Mouse (Mus musculus) kidney, embryonic 16.5 days (tissue): Measurements from ENCODE around the gene Gm26920. TPM values are rescaled to one million over a fixed set of nuclear protein-coding genes. Genes with fewer than 3 reads are reported as not detected.

Experiments
- ATAC-seq: fragments of 200-750 bp; cut with Nextera tagmentation; 2 replicates; pipeline ENCODE4 v1.8.0; 2017; ENCODE audit warnings: moderate TSS enrichment; ENCODE audit not compliant: low FRiP score, low TSS enrichment
- H3K27ac ChIP-seq: fragments of 300-500 bp; sonication (generic); 2 replicates; pipeline ENCODE4 v1.5.1; 2014; ENCODE audit warnings: low read length
- H3K27me3 ChIP-seq: fragments of 300-500 bp; sonication (generic); 2 replicates; pipeline ENCODE4 v1.6.1; 2014; ENCODE audit warnings: low read length, control low read depth, mixed read lengths; ENCODE audit not compliant: insufficient read depth
- H3K36me3 ChIP-seq: fragments of 300-500 bp; sonication (generic); 2 replicates; pipeline ENCODE4 v1.6.1; 2014; ENCODE audit warnings: low read length, control low read depth, mixed read lengths; ENCODE audit not compliant: insufficient read depth
- H3K4me1 ChIP-seq: fragments of 300-500 bp; sonication (generic); 2 replicates; pipeline ENCODE4 v1.6.1; 2014; ENCODE audit warnings: low read length, control low read depth, mixed read lengths; ENCODE audit not compliant: insufficient read depth
- H3K4me2 ChIP-seq: fragments of 300-500 bp; sonication (generic); replicated peaks from 2 replicates; pipeline ENCODE4 v1.6.1; 2014; ENCODE audit warnings: low read depth, low read length
- H3K4me3 ChIP-seq: fragments of 300-500 bp; sonication (generic); 2 replicates; pipeline ENCODE4 v1.5.1; 2014; ENCODE audit warnings: mild to moderate bottlenecking, low read length
- H3K9ac ChIP-seq: fragments of 300-500 bp; sonication (generic); replicated peaks from 2 replicates; pipeline ENCODE4 v1.6.1; 2014; ENCODE audit warnings: low read length
- H3K9me3 ChIP-seq: fragments of 300-500 bp; sonication (generic); 2 replicates; pipeline ENCODE4 v1.6.1; 2016; ENCODE audit warnings: low read length, control low read depth
- WGBS: fragments of 180-500 bp; shearing (Covaris S2); extraction: QIAGEN DNeasy Blood & Tissue Kit; methylation state at CpG from one replicate; pipeline ENCODE4 v1.1.7; 2014; 5-methylcytosine and 5-hydroxymethylcytosine counted together
- microRNA-seq: library from miRNA; unstranded; fragments of <30 nt; microRNA quantifications from one replicate; pipeline ENCODE4, GENCODE M21; 2016
- polyA plus RNA-seq: library from polyadenylated mRNA; unstranded; fragments of >200 nt; fragmentation: Nextera tagmentation; extraction: Ambion mirVana; gene quantifications from 2 replicates; pipeline ENCODE4 v1.2.1, GENCODE M21; 2015

Gm26920 gene
- polyA plus RNA-seq, 1 experiment from 2014 or later = 2.1 TPM

GRCm38 (mm10) chr7:30008020-30008690 lies 82.1 kb downstream of the Gm26920 start:
- no peaks in the 10 kb centered on the region for H3K27me3 ChIP-seq
- 63% methylated on average over 6 of the region's 6 CpGs for WGBS
- peaks cover 31% of the 10 kb centered on the region for H3K4me1 ChIP-seq
- peak overlapping the region; percentile 81 for H3K27ac ChIP-seq
- ATAC-seq = 0 out of 2 replicates have a peak, but pooled peaks have one; percentile 8
- H3K9me3 ChIP-seq = no peaks in the 10 kb centered on the region
- H3K4me2 ChIP-seq = no peak overlapping the region
- 0 out of 2 replicates have a peak overlapping the region, but pooled peaks have one; percentile 31 for H3K9ac ChIP-seq
- H3K4me3 ChIP-seq = no peak overlapping the region
- peaks cover 12% of the 10 kb centered on the region; the same call in 1 of the 2 replicates for H3K36me3 ChIP-seq

- H3K27me3 ChIP-seq = no peaks in the 10 kb centered on the region
- ATAC-seq = no peak
- H3K4me1 ChIP-seq = peaks cover 31% of the 10 kb centered on the region
- H3K4me3 ChIP-seq = no peak overlapping the region
- H3K9me3 ChIP-seq = no peaks in the 10 kb centered on the region
- H3K27ac ChIP-seq = peak overlapping the region; percentile 6; the same call in 1 of the 2 replicates
- H3K4me2 ChIP-seq = no peak overlapping the region
- peaks cover 12% of the 10 kb centered on the region; the same call in 1 of the 2 replicates for H3K36me3 ChIP-seq
- 90% methylated on average over 1 of the region's 1 CpGs for WGBS
- no peak overlapping the region for H3K9ac ChIP-seq
Observed at GRCm38 (mm10) chr7:30007601-30008000, 82.6 kb downstream of the Gm26920 start.

Small RNAs within 50 kb of the gene (microRNA-seq; reads per million reads assigned to microRNA genes)
- gene Gm23368 = not detected

Other genes starting within 250 kb of the Gm26920 start
- gene Zfp940, start 236.7 kb downstream of the Gm26920 start, polyA plus RNA-seq = 6.0 and 6.4 TPM in 2 replicates
- gene Zfp420, start 230.4 kb downstream of the Gm26920 start, polyA plus RNA-seq = 8.0 and 9.3 TPM in 2 replicates
- 12.0 and 12.1 TPM in 2 replicates for gene Zfp27, start 183.8 kb downstream of the Gm26920 start, polyA plus RNA-seq
- gene Zfp383, start 182.2 kb downstream of the Gm26920 start, polyA plus RNA-seq = 5.3 and 5.7 TPM in 2 replicates
- gene Zfp74, start 136.3 kb downstream of the Gm26920 start, polyA plus RNA-seq = 11.4 and 14.2 TPM in 2 replicates
- gene Zfp568, start 106.5 kb downstream of the Gm26920 start, polyA plus RNA-seq = 15.8 and 16.5 TPM in 2 replicates
- gene Zfp14, start 39.0 kb downstream of the Gm26920 start, polyA plus RNA-seq = 4.1 TPM in 2 replicates
- 5.8 and 6.6 TPM in 2 replicates for gene Zfp82, start 17.5 kb downstream of the Gm26920 start, polyA plus RNA-seq
- gene Zfp566, start 117 bp upstream of the Gm26920 start, polyA plus RNA-seq = 12.5 and 13.6 TPM in 2 replicates
- gene Zfp260, start 4.4 kb upstream of the Gm26920 start, polyA plus RNA-seq = 112 and 116 TPM in 2 replicates
- gene Zfp382, start 31.5 kb upstream of the Gm26920 start, polyA plus RNA-seq = 11.7 and 12.0 TPM in 2 replicates
- 12.6 and 15.6 TPM in 2 replicates for gene Zfp146, start 79.3 kb upstream of the Gm26920 start, polyA plus RNA-seq
- gene Cox7a1, start 93.7 kb upstream of the Gm26920 start, polyA plus RNA-seq = 11.7 and 13.8 TPM in 2 replicates
- gene Capns1, start 108.4 kb upstream of the Gm26920 start, polyA plus RNA-seq = 105 and 111 TPM in 2 replicates
- gene Polr2i, start 141.5 kb upstream of the Gm26920 start, polyA plus RNA-seq = 145 and 146 TPM in 2 replicates
- 180 and 206 TPM in 2 replicates for gene Tbcb, start 141.9 kb upstream of the Gm26920 start, polyA plus RNA-seq
- not detected in 2 replicates for gene Ovol3, start 145.3 kb upstream of the Gm26920 start, polyA plus RNA-seq
- 0.27 and 0.57 TPM in 2 replicates for gene Thap8, start 189.7 kb upstream of the Gm26920 start, polyA plus RNA-seq
- 9.7 and 10.8 TPM in 2 replicates for gene Wdr62, start 190.0 kb upstream of the Gm26920 start, polyA plus RNA-seq
- 27.2 and 45.3 TPM in 2 replicates for gene Clip3, start 201.3 kb upstream of the Gm26920 start, polyA plus RNA-seq
- gene Alkbh6, start 218.3 kb upstream of the Gm26920 start, polyA plus RNA-seq = 106 and 107 TPM in 2 replicates
- 129 and 136 TPM in 2 replicates for gene Syne4, start 224.4 kb upstream of the Gm26920 start, polyA plus RNA-seq
- 2.3 and 3.7 TPM in 2 replicates for gene E130208F15Rik, start 231.3 kb upstream of the Gm26920 start, polyA plus RNA-seq
- gene Sdhaf1, start 233.5 kb upstream of the Gm26920 start, polyA plus RNA-seq = 17.2 and 18.1 TPM in 2 replicates